Mouse (Mus musculus): ENCODE measurements at regions not wholly inside any gene's neighbourhood (a gene's known extent, or its start where the extent isn't known, plus 50 kb on each side); places are given as distances from the start of the nearest gene placed in this dataset.

DNA sequence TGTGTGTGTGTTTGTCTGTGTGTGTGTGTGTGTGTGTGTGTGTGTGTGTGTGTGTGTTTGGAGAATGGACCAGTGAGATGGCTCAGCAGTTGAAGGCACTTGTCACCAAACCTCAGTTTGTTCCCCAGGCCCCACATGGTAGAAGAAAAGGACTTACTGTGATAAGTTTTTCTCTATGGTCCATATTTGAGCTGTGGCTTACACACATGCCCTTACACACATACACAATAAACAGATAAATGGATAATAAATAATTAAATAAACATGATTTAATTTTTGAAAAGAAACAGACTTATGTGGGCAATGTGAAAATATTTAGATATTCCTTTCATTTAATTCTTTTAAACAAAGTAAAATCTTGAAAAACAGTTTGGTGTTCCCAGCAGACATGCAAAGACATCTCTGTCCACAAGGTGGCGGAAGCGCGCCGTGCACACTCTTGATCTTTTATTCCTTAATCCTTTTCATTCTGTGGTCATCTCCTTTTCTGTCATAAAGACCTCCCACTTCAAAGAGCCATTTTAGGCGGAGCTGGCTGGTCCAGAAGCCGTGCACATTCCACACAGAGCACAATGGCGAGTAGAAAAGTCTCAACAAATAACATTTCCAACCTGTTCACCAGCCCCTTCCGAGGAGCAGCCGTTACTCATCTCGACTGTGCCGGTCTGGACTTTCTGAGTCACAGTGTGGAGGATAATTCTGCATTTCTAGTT, 133.8 kb upstream of the Erbb4 start:
- TF ChIP-seq CTCF (IDR thresholded peaks at IDR 0.05; ENCODE audit: borderline replicate concordance, insufficient read depth, low read depth, low read length): peak; percentile 88
- TF ChIP-seq POLR2A (IDR thresholded peaks at IDR 0.05; ENCODE audit: borderline replicate concordance, insufficient read depth, low read length): no peak

Measured in cerebellum, adult 2 months (tissue).